Mouse (Mus musculus) bone marrow, adult 2 months (tissue): Measurements from ENCODE around the gene Csrnp3. TPM values are rescaled to one million over a fixed set of nuclear protein-coding genes. Genes with fewer than 3 reads are reported as not detected.

ENCODE experiments used
- H3K27ac ChIP-seq: fragments of 200-500 bp; 2 replicates; pipeline ENCODE4 v1.5.1; 2012; ENCODE audit warnings: low read depth, mild to moderate bottlenecking, control low read depth, inconsistent platforms, low read length; ENCODE audit not compliant: control insufficient read depth, poor library complexity, insufficient read depth
- H3K4me1 ChIP-seq: fragments of 200-500 bp; 2 replicates; pipeline ENCODE4 v1.6.1; 2011; ENCODE audit warnings: low read length; ENCODE audit not compliant: control insufficient read depth, insufficient read depth
- H3K4me3 ChIP-seq: fragments of 200-500 bp; replicated peaks from 2 replicates; pipeline ENCODE3; 2011; ENCODE audit warnings: mild to moderate bottlenecking, low read depth, low read length, control low read depth; ENCODE audit not compliant: control insufficient read depth
- CTCF ChIP-seq: fragments of 200-500 bp; IDR thresholded peaks from 2 replicates; pipeline ENCODE4 v1.5.1; 2011; ENCODE audit warnings: low read length, control low read depth; ENCODE audit not compliant: control insufficient read depth, insufficient read depth
- POLR2A ChIP-seq: fragments of 200-500 bp; IDR thresholded peaks from 2 replicates; pipeline ENCODE4 v1.6.1; 2011; ENCODE audit warnings: low read depth, mild to moderate bottlenecking, control low read depth, low read length, borderline replicate concordance; ENCODE audit not compliant: control insufficient read depth
- WGBS: fragments of 180-500 bp; shearing (Covaris S2); methylation state at CpG from one replicate; pipeline ENCODE4 v1.1.7; 2018; 5-methylcytosine and 5-hydroxymethylcytosine counted together
- polyA plus RNA-seq: library from polyadenylated mRNA; stranded (reverse); fragments of >200 nt; gene quantifications from 2 replicates; pipeline ENCODE4 v1.2.4, GENCODE M21; 2011; ENCODE audit warnings: low replicate concordance; ENCODE audit not compliant: missing spikeins, insufficient read depth, insufficient read length

Csrnp3 gene
- polyA plus RNA-seq, 1 experiment: 0.57 TPM

- H3K4me1 ChIP-seq: no peaks in the 10 kb centered on the region; the same call in 1 of the 2 replicates
- TF ChIP-seq CTCF (no peak), POLR2A (no peak)
- 69% methylated on average over 8 of the region's 8 CpGs for WGBS
- no peak overlapping the region for H3K27ac ChIP-seq
- H3K4me3 ChIP-seq: no peak overlapping the region
Measured at GRCm38 (mm10) chr2:65926935-65927708, 81.6 kb downstream of the Csrnp3 start.

- H3K4me3 ChIP-seq: no peak overlapping the region
- H3K27ac ChIP-seq: no peak overlapping the region
- TF ChIP-seq POLR2A (no peak), CTCF (no peak)
- WGBS: 80% methylated on average over 3 of the region's 3 CpGs
- no peaks in the 10 kb centered on the region; the same call in 1 of the 2 replicates for H3K4me1 ChIP-seq
Measured at GRCm38 (mm10) chr2:65929286-65929685, 83.7 kb downstream of the Csrnp3 start.

DNA sequence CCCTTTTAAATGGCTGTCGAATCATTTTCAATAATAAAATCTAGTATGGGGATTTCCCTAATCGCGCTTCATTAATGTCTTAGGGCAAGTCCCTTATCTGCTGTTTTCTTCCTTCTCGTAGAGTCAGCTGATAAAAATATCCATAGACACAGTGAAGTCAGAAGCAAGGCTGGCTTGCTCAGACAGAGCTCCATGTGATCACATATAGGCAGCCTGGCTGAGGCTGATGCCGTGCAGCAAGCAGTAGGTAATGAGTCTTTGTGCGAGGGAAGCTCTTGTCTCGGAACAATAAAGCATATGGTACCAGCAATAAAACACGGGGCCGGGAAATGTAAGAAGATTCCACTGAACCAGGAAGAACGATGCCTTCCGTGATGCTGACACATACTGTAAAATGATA lies 84.4 kb downstream of the Csrnp3 start:
- H3K4me3 ChIP-seq: no peak overlapping the region
- no peak overlapping the region for H3K27ac ChIP-seq
- 75% methylated on average over 11 of the region's 11 CpGs for WGBS
- no peak for TF ChIP-seq CTCF
- TF ChIP-seq POLR2A: no peak
- no peaks in the 10 kb centered on the region; the same call in 1 of the 2 replicates for H3K4me1 ChIP-seq

DNA sequence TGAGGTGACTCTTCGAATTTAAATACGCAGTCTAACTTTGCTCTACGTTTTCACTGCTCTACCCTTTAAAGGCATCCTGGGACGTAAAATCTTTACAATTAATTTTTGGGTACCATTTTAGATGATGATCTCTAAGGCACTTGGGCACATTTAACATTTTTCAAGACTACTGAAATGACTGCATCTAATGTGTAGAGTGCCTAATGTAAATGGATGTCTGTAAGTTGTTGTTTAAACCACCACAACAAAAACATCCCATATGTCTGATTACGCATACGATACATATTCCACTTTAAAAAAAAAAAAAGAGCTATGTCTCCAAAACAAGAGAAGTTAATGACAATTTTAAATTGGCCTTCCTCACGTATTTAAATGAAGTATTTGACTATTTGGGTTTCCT lies 85.7 kb downstream of the Csrnp3 start:
- H3K27ac ChIP-seq: no peak overlapping the region
- H3K4me1 ChIP-seq: no peaks in the 10 kb centered on the region; the same call in 1 of the 2 replicates
- 78% methylated on average over 7 of the region's 7 CpGs for WGBS
- no peak overlapping the region for H3K4me3 ChIP-seq
- TF ChIP-seq POLR2A (no peak), CTCF (no peak)

GRCm38 (mm10) chr2:65931841-65932311 lies 86.3 kb downstream of the Csrnp3 start:
- H3K27ac ChIP-seq: no peak overlapping the region
- 6% methylated on average over 11 of the region's 11 CpGs for whole genome bisulfite sequencing
- H3K4me3 ChIP-seq: no peak overlapping the region
- H3K4me1 ChIP-seq: no peaks in the 10 kb centered on the region; the same call in 1 of the 2 replicates
- TF ChIP-seq CTCF (no peak), POLR2A (no peak)

DNA sequence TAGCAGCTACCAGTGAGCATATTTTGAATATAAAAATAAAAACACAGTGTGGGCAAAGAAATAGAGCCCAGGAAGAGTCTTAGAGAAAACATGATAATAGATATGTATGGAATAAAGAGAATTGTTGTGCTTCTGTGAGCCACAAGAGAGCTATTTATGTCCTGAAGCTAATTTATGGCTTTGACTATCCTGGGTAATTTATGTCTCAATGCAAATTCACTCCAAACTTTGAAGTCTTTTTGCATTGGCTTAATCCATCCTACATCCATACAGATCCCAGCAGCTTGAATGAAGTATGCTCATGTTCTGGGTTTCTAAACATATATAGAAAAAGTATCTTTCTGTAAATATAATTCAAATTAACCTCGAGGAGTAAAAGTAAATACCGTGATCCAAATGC lies 88.5 kb downstream of the Csrnp3 start:
- 72% methylated on average over 2 of the region's 2 CpGs for WGBS
- H3K27ac ChIP-seq: no peak overlapping the region
- H3K4me3 ChIP-seq: no peak overlapping the region
- H3K4me1 ChIP-seq: no peaks in the 10 kb centered on the region; the same call in 1 of the 2 replicates
- TF ChIP-seq CTCF: no peak
- TF ChIP-seq POLR2A: no peak

GRCm38 (mm10) chr2:65938900-65939299 lies 93.3 kb downstream of the Csrnp3 start:
- Histone ChIP-seq H3K27ac (no peak overlapping the region), H3K4me3 (no peak overlapping the region), H3K4me1 (no peaks in the 10 kb centered on the region)
- 51% methylated on average over 3 of the region's 3 CpGs for WGBS
- TF ChIP-seq CTCF: no peak
- TF ChIP-seq POLR2A: no peak

DNA sequence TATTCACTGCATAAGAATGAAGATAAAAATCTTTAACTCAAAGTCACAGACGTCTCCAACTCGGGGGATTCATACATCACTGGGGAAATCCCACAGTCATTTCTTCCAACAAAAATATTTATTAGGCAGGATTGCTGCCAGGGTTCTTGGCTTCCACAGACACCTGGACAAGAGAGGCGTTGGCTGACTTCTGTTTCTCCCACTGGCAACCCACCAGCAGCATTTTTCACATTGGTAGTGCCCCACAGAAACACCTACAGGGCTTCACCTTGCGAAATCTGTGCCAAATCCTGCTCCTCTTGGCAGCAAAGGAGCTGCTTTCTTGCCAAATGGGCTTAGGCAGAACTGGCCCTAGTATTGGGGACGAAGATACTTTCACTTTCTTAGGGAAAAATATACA lies 94.8 kb downstream of the Csrnp3 start:
- no peak overlapping the region for H3K4me3 ChIP-seq
- H3K4me1 ChIP-seq: no peaks in the 10 kb centered on the region
- 68% methylated on average over 5 of the region's 5 CpGs for WGBS
- no peak overlapping the region for H3K27ac ChIP-seq
- TF ChIP-seq CTCF: no peak
- TF ChIP-seq POLR2A: no peak

- Histone ChIP-seq H3K4me1 (no peaks in the 10 kb centered on the region), H3K4me3 (no peak overlapping the region), H3K27ac (no peak overlapping the region)
- no peak for TF ChIP-seq CTCF
- TF ChIP-seq POLR2A: no peak
- 81% methylated on average over 4 of the region's 4 CpGs for WGBS
Measured at GRCm38 (mm10) chr2:65942346-65942745, 96.8 kb downstream of the Csrnp3 start.
